Mouse (Mus musculus) liver, embryonic 13.5 days (tissue): ENCODE results near the gene Lrriq4. TPM values are rescaled to one million over a fixed set of nuclear protein-coding genes. Genes with fewer than 3 reads are reported as not detected.

Experiments used
- polyA plus RNA-seq: library from polyadenylated mRNA; unstranded; fragments of >200 nt; fragmentation: Nextera tagmentation; extraction: Ambion mirVana; gene quantifications from 2 replicates; pipeline ENCODE4 v1.2.1, GENCODE M21; 2015

Lrriq4 gene
- polyA plus RNA-seq, 1 experiment from 2014 or later = not detected

Other genes starting within 250 kb of the Lrriq4 start
- gene Mecom, start 96.5 kb upstream of the Lrriq4 start, polyA plus RNA-seq = 0.81 and 1.2 TPM in 2 replicates
- gene Actrt3, start 44.6 kb upstream of the Lrriq4 start, polyA plus RNA-seq = not detected in 2 replicates
- gene Mynn, start 42.4 kb upstream of the Lrriq4 start, polyA plus RNA-seq = 13.8 and 15.5 TPM in 2 replicates
- 0.13 and 0.16 TPM in 2 replicates for gene Lrrc34, start 3.4 kb downstream of the Lrriq4 start, polyA plus RNA-seq
- not detected in 2 replicates for gene Lrrc31, start 55.3 kb downstream of the Lrriq4 start, polyA plus RNA-seq
- 0.06 and 0.09 TPM in 2 replicates for gene Samd7, start 101.8 kb downstream of the Lrriq4 start, polyA plus RNA-seq
- 56.5 and 68.1 TPM in 2 replicates for gene Sec62, start 148.4 kb downstream of the Lrriq4 start, polyA plus RNA-seq
- gene Gpr160, start 211.4 kb downstream of the Lrriq4 start, polyA plus RNA-seq = 2.7 and 3.4 TPM in 2 replicates